Mouse (Mus musculus): Measurements from ENCODE around the gene Trit1.
"Not testable (repeated sequence)": the region's sequence is repeated elsewhere in the genome, so short reads cannot be mapped to it uniquely, and the experiment has no call there.

The Trit1 gene

GRCm38 (mm10) chr4:122996618-122997381 is 19.6 kb upstream of the Trit1 start:
- DNase-seq (ENCODE audit: low read depth, low spot score): no peak

GRCm38 (mm10) chr4:122998537-122999262 is 17.7 kb upstream of the Trit1 start:
- DNase-seq (ENCODE audit: low read depth, low spot score): no peak

DNA sequence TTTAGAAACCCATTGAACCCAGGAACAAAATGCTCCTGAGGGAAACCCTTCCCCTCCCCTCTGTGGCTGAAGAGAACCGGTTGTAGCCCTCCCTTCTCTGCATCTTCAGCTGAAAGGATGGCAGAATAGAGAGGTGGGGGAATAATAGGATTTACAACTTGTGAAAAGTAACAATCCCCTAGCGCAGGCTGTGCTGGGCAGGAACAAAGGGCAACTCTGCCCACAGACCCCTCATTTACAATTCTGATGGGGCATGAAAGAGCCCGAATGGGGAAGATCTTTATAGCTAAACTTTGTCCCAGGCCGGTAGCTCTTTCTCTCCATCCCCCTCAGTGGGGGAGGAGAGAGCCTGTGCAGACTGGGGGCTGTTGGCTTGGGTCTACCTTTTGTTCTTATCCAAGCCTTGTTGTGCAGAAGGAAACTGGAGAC is 17.1 kb upstream of the Trit1 start:
- DNase-seq (ENCODE audit: low read depth, low spot score): no peak

DNA sequence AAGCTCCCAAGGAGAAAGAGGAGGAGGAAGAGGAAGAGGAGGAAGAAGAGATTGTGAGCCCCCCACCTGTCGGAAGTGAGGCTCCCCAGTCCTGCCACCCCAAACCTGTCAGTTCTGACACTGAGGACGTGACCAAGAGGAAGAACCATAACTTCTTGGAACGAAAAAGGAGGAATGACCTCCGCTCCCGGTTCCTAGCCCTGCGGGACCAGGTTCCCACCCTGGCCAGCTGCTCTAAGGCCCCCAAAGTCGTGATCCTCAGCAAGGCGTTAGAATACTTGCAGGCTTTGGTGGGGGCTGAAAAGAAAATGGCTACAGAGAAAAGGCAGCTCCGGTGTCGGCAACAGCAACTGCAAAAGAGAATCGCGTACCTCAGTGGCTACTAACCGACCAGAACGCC is 16.3 kb upstream of the Trit1 start:
- DNase-seq (ENCODE audit: low read depth, low spot score): no peak

- DNase-seq (ENCODE audit: low read depth, low spot score): no peak
These were observed 15.6 kb upstream of the Trit1 start for GRCm38 (mm10) chr4:123000617-123001342.

DNA sequence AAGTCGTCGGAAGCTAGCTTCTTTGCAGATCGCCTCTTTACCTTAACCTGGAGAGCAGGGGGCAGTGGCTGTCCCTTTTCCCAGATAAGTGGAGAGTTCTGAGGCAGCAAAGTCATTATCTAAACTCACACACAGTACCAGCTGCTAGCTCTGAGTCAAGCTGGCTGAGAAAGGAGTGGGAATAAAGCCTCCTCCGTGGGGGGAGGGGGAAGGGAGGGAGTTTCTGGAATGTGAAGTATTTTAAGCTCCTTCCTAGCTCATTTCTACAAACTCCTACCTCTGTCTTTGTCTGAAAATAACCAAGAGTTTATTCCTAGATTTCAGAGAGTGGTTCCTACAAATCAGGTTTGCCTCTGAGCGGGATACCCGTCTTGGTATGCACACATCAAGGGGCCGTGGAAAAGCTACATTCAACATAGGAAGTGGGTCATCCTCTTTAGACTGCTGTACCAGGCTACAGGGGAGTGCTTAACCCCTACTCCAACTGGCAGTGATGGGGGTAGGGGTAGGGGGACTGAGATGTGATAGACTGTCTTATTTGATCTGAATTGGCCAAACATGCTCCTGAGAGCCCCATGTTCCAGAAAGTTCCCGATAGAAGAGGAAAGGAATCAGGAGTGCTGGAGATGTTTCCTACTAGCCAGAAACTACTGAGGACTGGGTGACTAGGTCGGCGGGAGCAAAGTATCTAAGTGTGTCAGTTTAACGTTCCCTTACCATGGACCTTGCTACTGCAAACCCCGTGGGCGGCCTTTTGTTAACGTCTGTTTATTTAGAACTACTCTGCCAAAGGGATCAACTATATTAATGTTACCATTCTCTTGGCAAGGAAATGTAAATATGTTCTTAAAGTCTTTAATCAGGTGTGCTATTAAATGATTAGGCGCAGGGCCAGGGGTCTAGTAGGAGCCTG is 11.1 kb upstream of the Trit1 start:
- no peak for DNase-seq (ENCODE audit: low read depth, low spot score)

GRCm38 (mm10) chr4:123012501-123012900 is 3.9 kb upstream of the Trit1 start:
- not testable (repeated sequence) for DNase-seq (ENCODE audit: low read depth, low spot score)

GRCm38 (mm10) chr4:123013346-123013945 is 3.0 kb upstream of the Trit1 start:
- DNase-seq (ENCODE audit: low read depth, low spot score): no peak

DNA sequence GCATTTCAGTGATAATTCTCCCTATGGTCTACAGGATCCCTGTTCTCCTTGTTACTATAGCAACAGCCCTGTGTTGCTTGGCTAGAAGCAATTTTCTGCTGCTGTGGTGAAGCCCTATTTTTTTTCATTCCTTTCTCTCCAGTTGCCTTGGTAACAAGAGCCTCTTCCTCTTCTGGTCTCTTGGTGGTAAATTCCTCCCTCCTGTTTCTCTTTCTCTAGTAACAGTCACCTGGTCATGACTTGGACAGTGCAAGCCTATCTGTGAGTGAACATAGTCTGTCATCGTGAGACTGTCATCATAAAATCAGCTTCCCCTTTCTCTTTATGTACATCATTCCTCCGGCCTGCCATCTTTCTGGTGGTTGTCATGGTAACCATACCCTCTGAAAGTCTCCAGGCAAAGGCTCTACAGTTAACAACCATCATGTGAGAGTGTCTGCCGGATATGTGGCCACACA is 2.4 kb upstream of the Trit1 start:
- no peak for DNase-seq (ENCODE audit: low read depth, low spot score)

GRCm38 (mm10) chr4:123014501-123015282 is 1.7 kb upstream of the Trit1 start:
- DNase-seq (ENCODE audit: low read depth, low spot score): no peak

GRCm38 (mm10) chr4:123021591-123021990 is 5.2 kb downstream of the Trit1 start:
- DNase-seq (ENCODE audit: low read depth, low spot score): no peak

DNA sequence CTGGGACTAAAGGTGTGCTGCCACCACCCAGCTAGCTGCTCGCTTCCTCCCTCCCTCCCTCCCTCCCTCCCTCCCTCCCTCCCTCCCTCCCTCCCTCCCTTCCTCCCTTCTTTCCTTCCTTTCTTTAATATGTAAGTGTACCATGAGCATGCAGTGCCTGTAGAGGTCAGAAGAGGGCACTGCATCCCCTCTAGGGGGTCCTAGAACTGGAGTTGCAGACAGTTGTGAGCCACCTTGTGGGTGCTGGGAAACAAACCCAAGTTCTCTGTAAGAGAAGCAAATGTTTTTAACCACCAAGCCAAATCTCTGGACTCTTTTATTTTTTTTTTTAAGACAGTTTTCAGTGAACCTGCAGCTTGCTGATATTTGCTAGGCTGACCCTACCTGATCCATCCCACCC is 6.5 kb downstream of the Trit1 start:
- no peak for DNase-seq (ENCODE audit: low read depth, low spot score)

DNA sequence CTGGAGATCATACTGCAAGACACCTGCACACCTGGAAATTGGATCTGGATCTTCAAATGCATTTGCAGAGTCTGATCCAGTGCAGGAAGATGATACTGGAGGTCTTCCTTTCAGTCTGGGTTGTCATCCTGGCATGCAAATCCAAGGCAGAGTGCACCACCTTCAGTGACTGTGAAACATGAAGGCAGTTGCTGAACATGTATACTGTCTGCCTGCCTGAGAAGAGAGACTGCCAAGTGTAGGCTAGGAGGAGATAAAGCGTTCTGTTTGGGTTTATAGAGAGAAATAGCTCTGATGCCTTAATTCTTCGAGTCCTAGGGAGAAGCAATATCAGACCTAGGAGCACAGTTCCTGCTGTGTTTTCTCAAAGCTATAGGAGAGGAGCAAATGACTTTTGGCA is 9.0 kb downstream of the Trit1 start:
- no peak for DNase-seq (ENCODE audit: low read depth, low spot score)

DNA sequence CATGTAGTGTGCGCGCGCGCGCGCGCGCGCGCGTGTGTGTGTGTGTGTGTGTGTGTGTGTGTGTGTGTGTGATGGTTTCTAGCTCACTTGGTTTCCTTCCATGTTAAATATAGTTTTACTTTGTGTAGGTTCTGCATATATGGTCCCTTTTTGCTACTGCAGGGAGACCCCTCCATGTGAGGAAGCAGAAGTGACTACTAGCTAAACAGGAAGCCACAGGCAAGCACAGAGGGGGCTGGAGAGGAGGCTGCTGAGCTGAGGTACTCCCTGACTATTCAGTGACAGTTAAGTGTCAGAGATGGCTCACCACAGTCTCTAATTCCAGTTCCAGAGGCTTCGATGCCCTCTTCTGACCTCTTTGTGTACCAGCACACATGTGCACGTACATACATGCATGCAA is 9.8 kb downstream of the Trit1 start:
- DNase-seq (ENCODE audit: low read depth, low spot score): no peak

- no peak for DNase-seq (ENCODE audit: low read depth, low spot score)
These were observed 10.2 kb downstream of the Trit1 start for GRCm38 (mm10) chr4:123026597-123026996.

GRCm38 (mm10) chr4:123034841-123035240 is 18.4 kb downstream of the Trit1 start:
- DNase-seq (ENCODE audit: low read depth, low spot score): no peak

GRCm38 (mm10) chr4:123035636-123036035 is 19.2 kb downstream of the Trit1 start:
- no peak for DNase-seq (ENCODE audit: low read depth, low spot score)

- DNase-seq (ENCODE audit: low read depth, low spot score): no peak
These were observed 20.3 kb downstream of the Trit1 start for GRCm38 (mm10) chr4:123036710-123037109.

DNA sequence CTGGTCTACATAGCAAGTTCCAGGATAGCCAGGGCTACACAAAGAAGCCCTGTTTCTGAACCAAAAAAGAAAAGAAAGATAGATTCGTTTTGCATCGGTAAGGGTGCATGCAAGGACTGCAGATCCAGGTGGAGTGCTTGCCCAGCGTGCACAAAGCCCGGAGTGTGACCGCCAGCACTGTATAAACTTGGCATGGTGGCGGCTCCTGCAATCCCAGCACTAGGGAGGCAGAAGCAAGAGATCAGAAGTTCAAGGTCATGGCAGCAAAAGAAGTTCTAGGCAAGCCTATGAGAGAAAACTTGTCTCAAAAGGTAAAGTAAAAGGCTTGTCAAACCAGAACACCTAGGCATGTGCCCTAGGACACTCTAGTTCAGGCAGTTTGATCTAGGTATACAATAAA is 24.7 kb downstream of the Trit1 start:
- DNase-seq (ENCODE audit: low read depth, low spot score): no peak

DNA sequence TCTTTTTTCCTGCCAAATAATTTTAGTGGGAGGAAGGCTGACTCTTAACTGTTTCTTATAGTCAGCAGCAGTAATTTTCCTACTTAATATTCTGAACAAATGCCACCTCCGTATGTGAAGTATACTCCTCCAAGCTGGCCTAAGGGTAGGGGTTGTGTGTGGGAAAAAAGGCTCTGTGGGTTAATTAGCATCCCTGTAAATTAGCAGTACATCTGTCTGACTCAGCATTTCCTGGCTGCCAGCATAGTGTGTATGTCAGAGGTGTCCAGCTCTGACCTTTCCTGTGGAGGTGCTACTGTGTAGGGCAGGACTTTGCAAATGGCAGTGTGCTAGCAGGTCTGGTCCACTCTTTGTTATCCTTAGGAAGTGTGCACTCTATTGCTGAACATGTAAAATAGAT is 27.5 kb downstream of the Trit1 start:
- no peak for DNase-seq (ENCODE audit: low read depth, low spot score)

Measured in WW6 (cell line).